Mouse (Mus musculus): ENCODE data around the gene Dmd.

Gene Dmd

GRCm38 (mm10) chrX:84364981-84365380 is 1416.3 kb downstream of the Dmd start:
- DNase-seq (ENCODE audit: low read depth, low spot score), result no peak

- DNase-seq (ENCODE audit: low read depth, low spot score), result no peak
Observed at GRCm38 (mm10) chrX:84435608-84436007, 1486.9 kb downstream of the Dmd start.

- DNase-seq (ENCODE audit: low read depth, low spot score), result no peak
Observed at GRCm38 (mm10) chrX:84436556-84436955, 1487.9 kb downstream of the Dmd start.

GRCm38 (mm10) chrX:84442996-84443395 is 1494.3 kb downstream of the Dmd start:
- DNase-seq (ENCODE audit: low read depth, low spot score), result peak; percentile 26

GRCm38 (mm10) chrX:84443985-84444384 is 1495.3 kb downstream of the Dmd start:
- peak; percentile 13 for DNase-seq (ENCODE audit: low read depth, low spot score)

- no peak for DNase-seq (ENCODE audit: low read depth, low spot score)
Observed at GRCm38 (mm10) chrX:84444638-84445037, 1496.0 kb downstream of the Dmd start.

- DNase-seq (ENCODE audit: low read depth, low spot score), result no peak
Observed at GRCm38 (mm10) chrX:84454473-84454872, 1505.8 kb downstream of the Dmd start.

GRCm38 (mm10) chrX:84514650-84515366 is 1566.1 kb downstream of the Dmd start:
- no peak for DNase-seq (ENCODE audit: low read depth, low spot score)

GRCm38 (mm10) chrX:84551995-84552394 is 1603.3 kb downstream of the Dmd start:
- no peak for DNase-seq (ENCODE audit: low read depth, low spot score)

- DNase-seq (ENCODE audit: low read depth, low spot score), result no peak
Observed at GRCm38 (mm10) chrX:84553441-84553840, 1604.8 kb downstream of the Dmd start.

- DNase-seq (ENCODE audit: low read depth, low spot score), result no peak
Observed at GRCm38 (mm10) chrX:84598476-84598875, 1649.8 kb downstream of the Dmd start.

- no peak for DNase-seq (ENCODE audit: low read depth, low spot score)
Observed at GRCm38 (mm10) chrX:84640446-84640845, 1691.8 kb downstream of the Dmd start.

- no peak for DNase-seq (ENCODE audit: low read depth, low spot score)
Observed at GRCm38 (mm10) chrX:84747683-84748082, 1799.0 kb downstream of the Dmd start.

- no peak for DNase-seq (ENCODE audit: low read depth, low spot score)
Observed at GRCm38 (mm10) chrX:84860012-84860647, 1911.5 kb downstream of the Dmd start.

- no peak for DNase-seq (ENCODE audit: low read depth, low spot score)
Observed at GRCm38 (mm10) chrX:84873090-84873489, 1924.4 kb downstream of the Dmd start.

GRCm38 (mm10) chrX:84878125-84878524 is 1929.5 kb downstream of the Dmd start:
- no peak for DNase-seq (ENCODE audit: low read depth, low spot score)

- no peak for DNase-seq (ENCODE audit: low read depth, low spot score)
Observed at GRCm38 (mm10) chrX:84932715-84933473, 1984.2 kb downstream of the Dmd start.

- no peak for DNase-seq (ENCODE audit: low read depth, low spot score)
Observed at GRCm38 (mm10) chrX:84960557-84960956, 2011.9 kb downstream of the Dmd start.

GRCm38 (mm10) chrX:84960972-84961371 is 2012.3 kb downstream of the Dmd start:
- DNase-seq (ENCODE audit: low read depth, low spot score), result no peak

GRCm38 (mm10) chrX:85008304-85008703 is 2059.6 kb downstream of the Dmd start:
- no peak for DNase-seq (ENCODE audit: low read depth, low spot score)

- no peak for DNase-seq (ENCODE audit: low read depth, low spot score)
Observed at GRCm38 (mm10) chrX:85041466-85042058, 2092.9 kb downstream of the Dmd start.

GRCm38 (mm10) chrX:85046631-85047030 is 2098.0 kb downstream of the Dmd start:
- DNase-seq (ENCODE audit: low read depth, low spot score), result no peak

Data from WW6 (cell line).